Mouse (Mus musculus) v-Abl transformed pro-B cells (cell line): ENCODE measurements around the gene Rnf128.

Experiments
- in situ Hi-C, 2 experiments: fragments of 400-800 bp; cut with MboI; formaldehyde crosslinking; loops; one replicate each; pipeline ENCODE4 v1.15.1; 2025; ENCODE audit not compliant: unreplicated experiment in 2 of 2

The Rnf128 gene

GRCm38 (mm10) chrX:139614761-139615160 lies 51.6 kb downstream of the Rnf128 start:
- in situ Hi-C loops = no loop called here

- in situ Hi-C loops = no loop called here
These were observed 59.0 kb downstream of the Rnf128 start for GRCm38 (mm10) chrX:139622071-139622470.

DNA sequence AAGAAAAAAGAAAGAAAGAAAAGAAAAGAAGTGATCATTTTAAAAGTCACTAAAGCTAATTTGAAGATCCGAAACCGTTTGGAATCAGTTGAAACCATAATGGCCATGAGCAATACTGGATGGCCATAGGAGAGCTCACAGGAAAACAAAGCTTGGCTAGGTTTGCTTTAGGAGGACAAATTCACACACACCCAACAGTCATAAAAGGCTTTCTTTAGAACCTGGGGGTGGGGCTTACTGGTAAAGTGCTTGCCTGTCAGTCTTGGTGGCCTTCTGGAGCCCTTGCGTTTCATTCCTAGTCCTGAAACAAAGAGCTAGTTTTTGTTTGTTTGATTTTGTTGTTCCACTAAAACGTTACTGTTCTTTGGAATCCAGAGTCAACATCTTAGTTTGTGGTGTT lies 71.6 kb downstream of the Rnf128 start:
- in situ Hi-C loops = no loop called here

GRCm38 (mm10) chrX:139639744-139640143 lies 76.6 kb downstream of the Rnf128 start:
- in situ Hi-C loops = no loop called here

GRCm38 (mm10) chrX:139640418-139640817 lies 77.3 kb downstream of the Rnf128 start:
- in situ Hi-C loops = no loop called here

GRCm38 (mm10) chrX:139652226-139652625 lies 89.1 kb downstream of the Rnf128 start:
- in situ Hi-C loops = loop anchor here in 1 of 2 experiments (25.0 kb wide), 2 partner anchors 240 to 465 kb away; partner anchors contain the start of gene 4933428M09Rik

DNA sequence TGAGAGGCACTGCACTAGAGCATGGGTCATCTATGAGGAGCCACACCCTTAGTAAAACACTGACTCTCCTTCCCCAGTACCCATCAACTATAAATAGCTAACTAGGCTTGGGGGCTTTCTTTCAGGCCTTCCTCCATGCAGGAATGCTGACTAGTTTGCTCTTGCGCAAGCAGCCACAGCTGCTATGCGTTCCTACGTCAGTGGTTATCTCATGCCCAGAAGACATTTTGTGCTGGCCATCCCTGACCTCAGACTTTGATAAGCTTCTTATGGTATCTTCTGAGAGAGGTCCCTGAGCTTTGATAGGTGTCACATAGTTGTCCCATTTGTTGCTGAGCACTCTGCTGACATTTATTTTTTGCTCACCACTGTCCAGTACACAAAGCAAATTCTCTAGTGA lies 90.2 kb downstream of the Rnf128 start:
- in situ Hi-C loops = loop anchor here in 1 of 2 experiments (25.0 kb wide), 2 partner anchors 241 to 466 kb away; partner anchors contain the start of gene 4933428M09Rik

DNA sequence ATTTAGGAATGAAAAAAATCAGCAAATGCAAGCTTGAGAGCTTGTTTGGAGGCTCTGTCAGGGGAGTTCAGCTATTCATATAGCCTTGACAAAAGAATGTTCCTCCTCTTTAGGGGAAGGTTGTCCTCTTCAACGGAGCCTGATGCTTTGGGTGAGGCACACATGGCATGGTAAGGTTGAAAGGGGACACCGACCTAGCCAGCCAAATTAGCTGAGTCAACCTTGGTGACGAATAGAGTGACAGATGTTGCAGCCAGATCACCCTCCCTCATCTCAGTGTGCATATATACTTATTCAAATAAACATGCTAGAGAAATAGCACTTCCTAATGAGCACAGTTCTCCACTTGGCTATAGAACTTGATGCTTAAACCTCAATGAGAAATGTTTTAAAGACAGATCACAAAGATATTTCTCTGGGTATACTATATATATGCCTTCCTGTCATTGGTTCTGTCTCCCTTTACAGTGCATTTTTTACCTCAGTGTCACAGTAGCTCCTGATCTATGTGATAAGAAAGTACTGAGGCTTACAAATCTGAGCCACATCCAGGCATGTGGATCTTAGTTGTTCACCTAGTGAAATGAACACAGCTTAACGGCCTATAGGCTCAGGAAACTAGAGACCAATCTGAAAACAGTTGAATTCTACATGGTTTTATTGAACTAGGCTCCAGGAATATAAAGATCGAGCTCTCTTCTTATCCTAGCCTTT lies 91.4 kb downstream of the Rnf128 start:
- in situ Hi-C loops = loop anchor here in 1 of 2 experiments (25.0 kb wide), 2 partner anchors 242 to 467 kb away; partner anchors contain the start of gene 4933428M09Rik

DNA sequence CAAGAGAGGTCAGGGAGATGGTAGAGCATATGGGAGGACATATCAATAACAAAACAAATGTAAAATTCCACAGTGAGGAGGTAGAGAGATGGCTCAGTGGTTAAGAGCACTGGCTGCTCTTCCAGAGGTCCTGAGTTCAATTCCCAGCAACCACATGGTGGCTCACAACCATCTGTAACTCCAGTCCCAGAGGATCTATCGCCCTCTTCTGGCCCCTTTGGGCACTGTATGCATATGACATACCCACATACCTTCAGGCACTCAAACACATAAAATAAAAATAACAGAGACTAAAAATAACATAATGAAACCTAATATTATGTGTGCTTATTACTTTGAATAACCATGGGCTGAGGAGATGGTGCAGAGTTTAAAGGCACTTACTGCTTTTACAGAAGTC lies 99.0 kb downstream of the Rnf128 start:
- in situ Hi-C loops = loop anchor here (5.0 to 25.0 kb wide), 3 partner anchors 240 to 475 kb away; partner anchors contain the start of gene 4933428M09Rik (in 1 of the 2)

GRCm38 (mm10) chrX:139665829-139666228 lies 102.7 kb downstream of the Rnf128 start:
- in situ Hi-C loops = loop anchor here in 1 of 2 experiments (25.0 kb wide), 2 partner anchors 254 to 479 kb away; partner anchors contain the start of gene 4933428M09Rik

DNA sequence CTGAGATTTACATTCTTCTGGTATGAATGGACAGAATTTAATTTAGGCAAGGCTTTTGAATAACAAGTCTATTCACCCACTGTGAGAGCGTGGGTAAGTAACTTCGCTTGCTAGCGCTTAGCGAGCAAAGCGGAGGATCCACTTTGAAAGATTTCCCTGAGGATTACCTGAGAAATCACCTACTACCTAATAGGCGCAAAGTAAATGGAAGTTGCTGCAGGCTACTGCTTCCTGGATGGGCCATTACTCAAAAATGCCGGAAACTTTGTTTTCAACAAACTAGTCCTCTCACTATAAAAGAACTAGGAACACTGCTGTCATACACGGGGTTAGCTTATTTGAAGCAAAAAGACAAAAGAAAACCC lies 121.3 kb downstream of the Rnf128 start:
- in situ Hi-C loops = no loop called here

GRCm38 (mm10) chrX:139684775-139685695 lies 121.9 kb downstream of the Rnf128 start, which contains the start of gene Tbc1d8b:
Gene Tbc1d8b (plus strand): TSS chrX:139684996.
- in situ Hi-C loops = no loop called here

- in situ Hi-C loops = no loop called here
These were observed 151.3 kb downstream of the Rnf128 start, which contains the start of gene Gm15013 for GRCm38 (mm10) chrX:139714381-139714780. Gene Gm15013 (minus strand): TSS chrX:139714481.

DNA sequence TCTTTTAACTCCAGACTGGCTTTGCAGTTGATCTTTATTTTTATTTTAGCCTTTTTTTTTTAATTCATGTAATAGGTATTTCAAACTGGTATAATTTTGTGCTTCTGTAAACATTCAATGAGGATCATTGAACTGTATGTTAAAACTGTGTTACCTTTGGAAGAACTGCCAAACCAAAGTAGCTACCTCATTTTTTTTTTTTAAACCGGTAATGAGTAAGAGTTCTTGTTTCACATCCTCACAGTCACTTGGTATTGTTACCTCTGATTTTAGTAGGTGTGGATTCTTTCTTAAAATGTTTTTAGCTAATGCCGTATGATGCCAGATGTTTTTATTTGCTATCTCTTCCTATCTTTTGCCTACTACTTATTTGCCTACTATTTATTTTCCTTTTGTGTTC lies 159.2 kb downstream of the Rnf128 start:
- in situ Hi-C loops = no loop called here
